Mouse (Mus musculus): Measurements from ENCODE around the gene Cav3. TPM values are rescaled to one million over a fixed set of nuclear protein-coding genes. Genes with fewer than 3 reads are reported as not detected.

The Cav3 gene
- polyA plus RNA-seq (2017; shearing (Covaris generic)) = not detected

DNA sequence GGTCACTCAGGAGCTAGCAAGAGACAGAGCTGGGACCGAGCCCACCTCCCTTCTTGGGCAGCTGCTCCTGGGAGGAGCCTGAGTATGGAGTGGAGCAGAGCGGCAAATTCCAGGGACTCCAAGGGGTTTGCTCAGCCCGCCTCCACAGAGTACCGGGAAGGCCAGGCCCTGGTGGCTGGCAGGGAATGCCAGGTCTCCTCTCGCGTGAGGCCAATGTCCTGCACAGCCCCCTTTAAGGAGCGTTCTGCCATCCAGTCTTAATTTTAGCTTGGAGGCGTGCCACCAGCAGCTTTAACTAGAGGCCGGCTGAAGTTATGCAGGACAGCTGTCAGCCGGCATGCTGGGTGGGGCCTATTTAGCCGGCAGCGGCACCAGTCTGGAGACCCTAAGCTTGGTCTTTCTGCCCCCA is at the start of gene Cav3:
Gene Cav3, plus strand, starts transcription at position 165 of the 409 bp plus-strand sequence.
- no peak for ATAC-seq

GRCm38 (mm10) chr6:112419333-112419732 is 40.0 kb upstream of the Cav3 start:
- no peak for ATAC-seq

GRCm38 (mm10) chr6:112420883-112421282 is 38.4 kb upstream of the Cav3 start:
- no peak for ATAC-seq

DNA sequence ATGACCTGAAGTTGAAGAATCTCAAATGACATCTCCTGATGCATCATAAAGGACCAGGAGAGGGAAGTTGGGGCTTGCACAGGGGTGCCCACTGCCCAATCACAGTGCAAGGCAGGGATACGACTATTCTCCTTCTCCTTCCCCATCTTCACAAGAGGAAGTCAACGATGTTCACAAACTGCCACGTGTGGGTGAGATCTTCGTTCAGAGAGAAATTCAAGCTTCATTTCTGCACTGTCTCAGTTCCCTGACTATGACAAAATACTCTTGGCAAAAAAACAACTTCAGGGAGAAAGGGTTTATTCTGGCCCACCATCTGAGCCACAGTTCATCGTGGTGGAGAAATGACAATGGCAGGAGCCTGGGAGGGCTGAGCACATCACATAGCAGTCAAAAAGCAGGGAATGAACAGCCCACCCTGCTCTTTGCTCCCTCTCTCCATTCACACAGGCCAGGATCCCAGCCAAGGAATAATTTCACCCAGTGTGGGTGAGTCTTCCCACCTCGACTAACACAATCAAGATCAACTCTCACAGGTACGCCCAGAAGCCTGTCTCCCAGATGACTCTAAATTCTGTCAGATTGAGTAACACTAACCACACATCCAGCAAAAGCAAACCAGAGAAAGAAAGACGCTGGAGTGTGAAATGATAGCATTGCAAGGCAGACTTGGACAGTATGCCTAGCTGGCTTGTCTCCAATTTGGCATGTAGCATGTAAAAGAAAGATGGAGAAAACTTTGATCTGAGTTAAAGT is 35.4 kb upstream of the Cav3 start:
- ATAC-seq = no peak

DNA sequence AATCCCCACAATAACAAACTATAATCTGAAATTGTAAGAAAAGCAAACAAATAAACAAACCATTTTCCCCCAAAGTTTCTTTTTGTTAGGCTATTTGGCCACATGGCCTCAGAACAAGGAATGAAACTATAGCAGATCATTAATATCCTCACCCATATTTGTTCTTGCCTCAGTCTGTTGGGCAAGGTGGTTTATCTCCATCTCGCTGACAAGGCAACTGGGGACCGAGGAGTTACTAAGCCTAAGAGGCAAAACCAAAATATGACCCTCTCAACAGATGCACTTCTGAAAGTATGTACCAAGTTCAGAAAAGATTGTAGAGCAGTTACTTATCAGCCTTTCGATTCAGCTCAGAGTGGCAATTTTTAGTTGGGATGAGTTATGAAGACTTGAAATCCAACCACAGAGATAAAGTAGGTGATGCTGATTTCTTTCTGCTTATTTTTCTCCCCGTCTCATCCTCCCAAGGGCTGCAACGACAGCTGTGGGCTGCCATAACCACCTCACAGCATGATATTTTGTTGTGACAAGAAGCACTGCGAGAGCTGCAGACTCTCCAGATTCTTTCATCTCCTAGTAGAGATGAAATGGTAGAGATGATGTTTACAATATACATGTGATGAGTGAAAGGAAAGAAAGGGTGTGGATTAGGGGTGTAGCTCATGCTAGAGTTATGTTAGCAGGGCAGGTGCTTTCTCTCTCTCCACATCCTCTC is 33.1 kb upstream of the Cav3 start:
- no peak for ATAC-seq

DNA sequence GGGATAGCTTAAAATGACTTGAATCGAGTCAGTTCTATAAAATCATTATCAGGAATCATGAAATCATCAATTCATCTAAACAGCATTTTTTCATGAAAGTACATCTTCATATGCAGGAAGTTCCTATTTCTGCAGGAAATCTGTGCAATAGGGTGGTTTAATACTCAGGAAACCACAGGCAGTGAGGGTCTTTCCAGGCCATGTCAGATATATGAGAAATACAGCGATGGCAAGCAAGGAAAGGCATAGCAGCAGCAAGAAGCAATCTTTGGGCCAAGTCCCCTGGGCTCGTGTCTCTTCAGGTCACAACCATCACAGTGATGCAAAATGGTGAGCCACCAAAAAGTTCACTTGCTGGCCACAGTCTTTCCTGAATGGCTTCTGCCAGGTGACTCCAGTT is 13.6 kb upstream of the Cav3 start:
- no peak for ATAC-seq

GRCm38 (mm10) chr6:112461459-112461858 is 2.2 kb downstream of the Cav3 start:
- no peak for ATAC-seq

GRCm38 (mm10) chr6:112463331-112463730 is 4.0 kb downstream of the Cav3 start:
- ATAC-seq = no peak

DNA sequence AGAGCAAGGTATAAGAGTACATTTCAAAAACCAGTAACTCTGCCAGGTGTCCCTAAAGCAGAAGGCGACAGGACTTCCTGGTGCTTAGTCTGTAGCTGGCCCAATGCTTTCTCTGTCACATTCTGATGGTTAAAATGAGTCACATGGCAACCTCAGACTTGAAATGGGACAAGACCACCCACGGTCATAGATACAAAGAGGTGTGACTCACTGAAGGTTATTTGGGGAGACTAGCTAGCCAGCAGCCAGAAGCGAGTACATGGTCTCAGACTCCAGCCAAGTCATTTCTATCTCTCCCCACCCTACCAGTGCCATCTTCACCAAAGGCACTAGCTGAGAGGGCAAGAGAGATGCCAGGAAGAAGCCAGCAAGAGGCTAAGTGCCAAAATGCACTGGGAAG is 6.1 kb downstream of the Cav3 start:
- no peak for ATAC-seq

- no peak for ATAC-seq
Measured at GRCm38 (mm10) chr6:112466001-112466400, 6.7 kb downstream of the Cav3 start.

GRCm38 (mm10) chr6:112471644-112472043 is 12.3 kb downstream of the Cav3 start:
- no peak for ATAC-seq

GRCm38 (mm10) chr6:112479861-112480260 is 20.6 kb downstream of the Cav3 start:
- ATAC-seq = no peak

DNA sequence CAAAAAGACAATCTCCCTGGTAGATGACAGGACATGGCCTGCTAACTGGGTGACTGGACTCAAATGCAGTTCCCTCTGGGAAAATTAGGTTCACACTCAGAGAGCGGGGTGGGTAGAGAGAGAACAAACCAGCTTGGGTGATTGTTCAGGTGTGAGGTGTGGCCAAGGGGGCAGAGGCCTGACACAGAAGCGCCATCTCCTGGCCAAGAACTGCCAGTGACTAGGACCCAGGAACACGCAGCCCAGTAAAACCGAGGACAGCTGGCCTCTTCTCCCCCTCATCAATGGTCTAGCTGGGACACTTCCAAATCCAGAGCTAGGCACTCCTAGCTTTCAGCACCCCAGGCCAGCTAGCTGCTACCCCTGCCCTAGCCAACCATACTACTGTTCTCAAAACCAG is 25.0 kb downstream of the Cav3 start:
- no peak for ATAC-seq

GRCm38 (mm10) chr6:112487993-112488392 is 28.7 kb downstream of the Cav3 start:
- ATAC-seq = no peak

GRCm38 (mm10) chr6:112488821-112489180 is 29.5 kb downstream of the Cav3 start:
- no peak for ATAC-seq

- no peak for ATAC-seq
Measured at GRCm38 (mm10) chr6:112489181-112489909, 30.0 kb downstream of the Cav3 start.

DNA sequence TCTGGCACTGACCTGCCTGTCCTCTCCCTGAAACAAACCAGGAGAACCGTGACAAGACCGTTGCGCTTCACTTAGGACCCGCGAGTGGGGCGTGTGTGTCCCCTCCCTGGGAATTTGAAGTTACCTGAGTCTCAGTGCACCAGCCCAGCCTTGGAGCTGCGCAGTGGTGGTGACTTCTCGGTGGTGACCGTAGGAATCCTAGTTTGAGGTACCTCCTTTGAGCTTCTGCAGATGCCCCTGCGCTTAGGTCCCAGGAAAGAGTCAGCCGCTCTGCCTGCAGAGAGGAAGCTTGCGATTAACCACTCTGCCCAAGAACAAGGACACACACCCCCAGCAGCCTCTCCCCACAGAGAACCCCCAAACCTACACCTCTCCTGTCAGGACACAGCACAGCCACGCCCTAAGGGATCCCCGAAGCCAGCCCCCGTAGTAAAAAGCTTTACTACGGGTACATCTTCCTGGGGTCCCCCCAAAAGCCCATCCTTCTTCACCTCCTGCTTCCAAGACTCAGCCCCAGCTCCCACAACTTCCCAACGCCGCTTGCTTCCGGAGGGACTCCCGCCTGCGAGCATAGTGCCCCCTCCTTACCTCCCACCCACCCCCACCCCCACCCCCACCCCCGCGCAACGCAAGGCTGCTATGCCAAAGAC is 30.7 kb downstream of the Cav3 start, which contains the start of gene Oxtr:
Gene Oxtr, minus strand, starts transcription at position 34 of the 650 bp plus-strand sequence.
- ATAC-seq = no peak

DNA sequence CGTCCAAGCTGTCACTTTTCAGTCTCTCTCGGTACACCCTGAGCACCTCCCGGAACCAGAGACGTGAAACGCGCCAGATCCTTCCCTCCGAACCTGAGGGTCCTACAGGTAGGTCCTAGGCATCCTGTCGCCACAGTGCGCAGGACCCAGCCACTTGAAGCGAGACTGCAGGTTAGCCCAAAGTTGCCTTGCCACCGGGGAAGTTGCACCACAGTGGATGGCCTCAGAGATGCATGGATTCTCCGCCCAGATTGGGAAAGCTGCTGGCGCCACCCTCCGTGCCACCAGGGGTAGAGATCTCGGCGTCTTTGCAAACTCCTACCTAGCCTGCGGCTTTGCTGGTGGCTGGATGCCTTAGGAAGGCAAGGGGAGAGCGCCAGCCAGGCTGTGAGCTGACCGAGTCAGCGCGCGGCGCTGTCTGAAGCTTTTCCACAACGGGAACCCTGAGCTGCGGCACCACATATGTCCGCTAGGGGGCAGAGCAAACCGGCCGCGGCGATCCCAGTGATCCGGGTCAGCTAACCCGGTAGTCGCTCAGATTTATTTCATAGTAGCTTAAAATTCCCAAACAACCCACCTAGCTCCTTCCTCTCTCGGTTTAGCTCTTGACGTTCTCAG is 31.4 kb downstream of the Cav3 start:
- peak; percentile 35 for ATAC-seq

DNA sequence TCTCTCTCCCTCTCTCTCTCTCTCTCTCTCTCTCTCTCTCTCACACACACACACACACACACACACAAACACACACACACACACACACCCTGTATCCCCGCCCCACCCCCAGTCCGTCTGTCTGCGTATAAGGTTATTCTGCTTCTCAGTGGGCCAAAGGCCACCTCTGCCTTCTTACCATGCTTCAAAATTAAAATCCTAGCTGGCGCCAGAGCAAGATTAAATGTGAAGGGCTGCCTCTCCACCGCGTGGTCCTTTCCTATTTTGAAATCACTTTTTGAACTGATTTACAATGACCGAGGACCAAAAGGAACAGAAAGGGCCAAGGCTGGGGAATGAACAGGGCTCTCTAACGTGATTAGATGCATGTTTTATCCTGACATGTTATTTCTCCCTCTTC is 32.2 kb downstream of the Cav3 start:
- ATAC-seq = no peak

DNA sequence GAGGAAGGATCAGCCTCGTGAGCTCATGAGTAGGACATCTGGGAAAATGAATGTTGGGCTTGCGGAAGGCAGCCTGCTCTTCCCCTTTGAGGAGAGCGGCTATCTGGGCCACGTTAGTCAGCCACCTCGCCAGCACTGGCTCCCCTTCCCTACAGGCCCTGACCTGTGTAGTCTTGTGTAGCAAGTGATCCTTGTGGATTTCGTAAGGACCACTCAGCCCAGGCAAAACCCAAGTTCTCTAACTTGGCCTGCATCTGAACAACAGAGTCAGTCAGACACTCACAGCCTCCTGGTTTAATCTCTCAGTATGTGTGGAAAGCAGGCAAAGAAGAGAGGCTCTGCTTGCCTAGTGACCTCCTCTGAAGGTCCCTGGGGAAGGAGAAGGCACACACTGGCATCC is 33.4 kb downstream of the Cav3 start:
- no peak for ATAC-seq

- ATAC-seq = no peak
Measured at GRCm38 (mm10) chr6:112493371-112493770, 34.1 kb downstream of the Cav3 start.

DNA sequence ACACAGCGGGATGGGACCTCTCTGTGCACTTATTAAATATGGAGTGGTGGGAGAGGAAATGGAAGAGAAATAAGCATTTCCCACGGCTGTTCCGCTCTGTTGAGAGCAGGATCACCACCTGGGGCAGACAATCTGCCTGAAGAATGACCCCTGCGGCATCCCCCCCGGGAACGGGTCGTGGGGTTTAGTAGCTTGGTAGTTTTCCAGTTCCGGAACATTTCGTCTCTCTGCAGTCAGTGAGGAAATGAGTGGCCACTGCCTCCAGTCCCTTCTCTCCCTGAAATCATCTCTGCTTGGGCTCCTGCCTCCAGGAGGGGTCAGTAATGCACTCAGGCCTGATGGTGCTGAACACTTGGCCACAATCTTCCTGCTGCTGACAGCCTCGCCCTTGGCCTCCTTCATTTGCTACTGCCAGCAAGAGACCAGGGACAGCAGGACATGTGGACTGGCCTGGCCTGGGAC is 35.3 kb downstream of the Cav3 start:
- ATAC-seq = no peak
